Mouse (Mus musculus) ES-Bruce4 (cell line): ENCODE measurements around the gene Nkiras2. TPM values are rescaled to one million over a fixed set of nuclear protein-coding genes. Genes with fewer than 3 reads are reported as not detected.

Experiments used
- H3K27ac ChIP-seq: 2 replicates; pipeline ENCODE4 v1.5.1; 2012; ENCODE audit warnings: low read length, inconsistent platforms; ENCODE audit not compliant: insufficient read depth
- H3K27me3 ChIP-seq: 2 replicates; pipeline ENCODE4 v1.6.1; 2012; ENCODE audit warnings: mild to moderate bottlenecking, low read length, inconsistent platforms; ENCODE audit not compliant: control insufficient read depth, poor library complexity, insufficient read depth, severe bottlenecking
- H3K36me3 ChIP-seq: 2 replicates; pipeline ENCODE4 v1.6.1; 2012; ENCODE audit warnings: inconsistent platforms, mild to moderate bottlenecking, low read length, moderate library complexity; ENCODE audit not compliant: control insufficient read depth, poor library complexity, insufficient read depth, severe bottlenecking
- H3K4me1 ChIP-seq: one replicate; pipeline ENCODE4 v1.8.1; 2011; ENCODE audit warnings: low read length; ENCODE audit not compliant: control insufficient read depth, insufficient read depth
- H3K4me3 ChIP-seq: 2 replicates; pipeline ENCODE4 v1.5.1; 2011; ENCODE audit warnings: low read depth, mild to moderate bottlenecking, low read length
- H3K9ac ChIP-seq: 2 replicates; pipeline ENCODE4 v1.6.1; 2012; ENCODE audit warnings: low read depth, mild to moderate bottlenecking, inconsistent platforms; ENCODE audit not compliant: poor library complexity, severe bottlenecking
- H3K9me3 ChIP-seq: replicated peaks from 2 replicates; pipeline ENCODE4 v1.6.1; 2012; ENCODE audit warnings: mild to moderate bottlenecking, low read length, inconsistent platforms; ENCODE audit not compliant: control insufficient read depth, poor library complexity, insufficient read depth, severe bottlenecking
- CTCF ChIP-seq: IDR thresholded peaks from one replicate; pipeline ENCODE4 v1.8.1; 2011; ENCODE audit warnings: low read depth, low read length
- EP300 ChIP-seq: IDR thresholded peaks from 2 replicates; pipeline ENCODE4 v1.6.1; 2011; ENCODE audit warnings: low read depth, low read length; ENCODE audit not compliant: insufficient read depth
- POLR2A ChIP-seq: IDR thresholded peaks from one replicate; pipeline ENCODE4 v1.8.1; 2011; ENCODE audit warnings: low read length; ENCODE audit not compliant: insufficient read depth
- polyA plus RNA-seq: library from polyadenylated mRNA; stranded (reverse); fragments of >200 nt; gene quantifications from 2 replicates; pipeline ENCODE4 v1.2.4, GENCODE M21; 2011; ENCODE audit warnings: low read depth; ENCODE audit not compliant: missing spikeins, insufficient read depth, insufficient read length

Gene Nkiras2
- polyA plus RNA-seq, 1 experiment = 29.1 TPM

- H3K4me1 ChIP-seq = peaks cover 2% of the 10 kb centered on the region
- no peaks in the 10 kb centered on the region for H3K27me3 ChIP-seq
- H3K36me3 ChIP-seq = no peaks in the 10 kb centered on the region
- no peak overlapping the region for H3K9ac ChIP-seq
- H3K4me3 ChIP-seq = peak overlapping the region; percentile 27
- TF ChIP-seq POLR2A (no peak), CTCF (peak; percentile 82), EP300 (peak; percentile 31; the same call in 1 of the 2 replicates)
- H3K27ac ChIP-seq = no peak overlapping the region
- no peaks in the 10 kb centered on the region for H3K9me3 ChIP-seq
These were observed 7.7 kb downstream of the Nkiras2 start for GRCm38 (mm10) chr11:100626701-100627195.

- Histone ChIP-seq H3K27ac (no peak overlapping the region), H3K36me3 (no peaks in the 10 kb centered on the region), H3K9me3 (no peaks in the 10 kb centered on the region), H3K9ac (no peak overlapping the region), H3K4me3 (no peak overlapping the region), H3K4me1 (peaks cover 2% of the 10 kb centered on the region), H3K27me3 (no peaks in the 10 kb centered on the region)
- TF ChIP-seq POLR2A = no peak
- no peak for TF ChIP-seq EP300
- no peak for TF ChIP-seq CTCF
These were observed 9.0 kb downstream of the Nkiras2 start for GRCm38 (mm10) chr11:100628056-100628455.

- H3K27ac ChIP-seq = no peak overlapping the region
- no peak overlapping the region for H3K4me3 ChIP-seq
- no peaks in the 10 kb centered on the region for H3K27me3 ChIP-seq
- peaks cover 2% of the 10 kb centered on the region for H3K4me1 ChIP-seq
- no peak overlapping the region for H3K9ac ChIP-seq
- H3K9me3 ChIP-seq = no peaks in the 10 kb centered on the region
- no peaks in the 10 kb centered on the region for H3K36me3 ChIP-seq
- TF ChIP-seq POLR2A (no peak), EP300 (no peak), CTCF (no peak)
These were observed 9.9 kb downstream of the Nkiras2 start for GRCm38 (mm10) chr11:100628862-100629352.

- TF ChIP-seq POLR2A (no peak), CTCF (no peak), EP300 (no peak)
These were observed 15.5 kb downstream of the Nkiras2 start for GRCm38 (mm10) chr11:100634530-100634929.

GRCm38 (mm10) chr11:100640159-100640906 is 21.3 kb downstream of the Nkiras2 start:
- Histone ChIP-seq H3K4me3 (peak overlapping the region; percentile 50), H3K36me3 (no peaks in the 10 kb centered on the region), H3K27ac (no peak overlapping the region), H3K9me3 (no peaks in the 10 kb centered on the region), H3K9ac (peak overlapping the region; percentile 53), H3K27me3 (no peaks in the 10 kb centered on the region), H3K4me1 (no peaks in the 10 kb centered on the region)
- no peak for TF ChIP-seq POLR2A
- no peak for TF ChIP-seq EP300
- peak; percentile 46 for TF ChIP-seq CTCF

More at GRCm38 (mm10) chr11:100634530-100634929, 15.5 kb downstream of the Nkiras2 start:
- Histone ChIP-seq H3K9ac (no peak overlapping the region), H3K9me3 (no peaks in the 10 kb centered on the region), H3K36me3 (no peaks in the 10 kb centered on the region), H3K4me1 (no peaks in the 10 kb centered on the region), H3K27ac (no peak overlapping the region), H3K4me3 (no peak overlapping the region), H3K27me3 (no peaks in the 10 kb centered on the region)

- no peak overlapping the region for H3K27ac ChIP-seq
- no peak overlapping the region for H3K4me3 ChIP-seq
- no peaks in the 10 kb centered on the region for H3K9me3 ChIP-seq
- no peak for TF ChIP-seq POLR2A
- TF ChIP-seq EP300 = no peak
- no peak for TF ChIP-seq CTCF
- H3K9ac ChIP-seq = no peak overlapping the region
- no peaks in the 10 kb centered on the region for H3K4me1 ChIP-seq
- no peaks in the 10 kb centered on the region for H3K27me3 ChIP-seq
- H3K36me3 ChIP-seq = no peaks in the 10 kb centered on the region
These were observed 24.9 kb downstream of the Nkiras2 start for GRCm38 (mm10) chr11:100643612-100644575.
